Mouse (Mus musculus) neural tube, embryonic 11.5 days (tissue): ENCODE measurements around the gene Zfp595. TPM values are rescaled to one million over a fixed set of nuclear protein-coding genes. Genes with fewer than 3 reads are reported as not detected.
"Not testable (repeated sequence)": the region's sequence is repeated elsewhere in the genome, so short reads cannot be mapped to it uniquely, and the experiment has no call there.

Experiments used
- ATAC-seq: fragments of 200-750 bp; cut with Nextera tagmentation; 2 replicates; pipeline ENCODE4 v1.8.0; 2017; ENCODE audit warnings: moderate number of reproducible peaks, mild to moderate bottlenecking, moderate TSS enrichment, moderate library complexity; ENCODE audit not compliant: insufficient read depth, low FRiP score, low TSS enrichment
- DNase-seq: peaks from one replicate; pipeline ENCODE4 v3.0.0-alpha.2; 2015; ENCODE audit warnings: low spot score
- H3K27ac ChIP-seq: fragments of 300-500 bp; sonication (generic); 2 replicates; pipeline ENCODE4 v1.5.1; 2014; ENCODE audit warnings: low read depth, mild to moderate bottlenecking, low read length
- H3K27me3 ChIP-seq: fragments of 300-500 bp; sonication (generic); 2 replicates; pipeline ENCODE4 v1.6.1; 2014; ENCODE audit warnings: mild to moderate bottlenecking, low read length, mixed read lengths; ENCODE audit not compliant: control insufficient read depth, insufficient read depth
- H3K36me3 ChIP-seq: fragments of 300-500 bp; sonication (generic); 2 replicates; pipeline ENCODE4 v1.6.1; 2014; ENCODE audit warnings: mild to moderate bottlenecking, low read length, moderate library complexity, mixed read lengths; ENCODE audit not compliant: control insufficient read depth, insufficient read depth
- H3K4me1 ChIP-seq: fragments of 300-500 bp; sonication (generic); 2 replicates; pipeline ENCODE4 v1.6.1; 2014; ENCODE audit warnings: low read length, mixed read lengths; ENCODE audit not compliant: control insufficient read depth, insufficient read depth
- H3K4me2 ChIP-seq: fragments of 300-500 bp; sonication (generic); 2 replicates; pipeline ENCODE4 v1.6.1; 2014; ENCODE audit warnings: low read depth, mild to moderate bottlenecking, moderate library complexity
- H3K4me3 ChIP-seq: fragments of 300-500 bp; sonication (generic); 2 replicates; pipeline ENCODE4 v1.5.1; 2014; ENCODE audit warnings: low read depth, low read length
- H3K9ac ChIP-seq: fragments of 300-500 bp; sonication (generic); 2 replicates; pipeline ENCODE4 v1.6.1; 2014; ENCODE audit warnings: mild to moderate bottlenecking, low read length
- H3K9me3 ChIP-seq: fragments of 300-500 bp; sonication (generic); 2 replicates; pipeline ENCODE4 v1.6.1; 2016; ENCODE audit warnings: low read length; ENCODE audit not compliant: control insufficient read depth
- WGBS: fragments of 180-500 bp; shearing (Covaris S2); extraction: QIAGEN DNeasy Blood & Tissue Kit; methylation state at CpG from one replicate; pipeline ENCODE4 v1.1.7; 2014; 5-methylcytosine and 5-hydroxymethylcytosine counted together
- polyA plus RNA-seq: library from polyadenylated mRNA; unstranded; fragments of >200 nt; fragmentation: Nextera tagmentation; extraction: Ambion mirVana; gene quantifications from 2 replicates; pipeline ENCODE4 v1.2.1, GENCODE M21; 2014

The Zfp595 gene
- polyA plus RNA-seq, 1 experiment from 2014 or later, result 1.9 TPM

DNA sequence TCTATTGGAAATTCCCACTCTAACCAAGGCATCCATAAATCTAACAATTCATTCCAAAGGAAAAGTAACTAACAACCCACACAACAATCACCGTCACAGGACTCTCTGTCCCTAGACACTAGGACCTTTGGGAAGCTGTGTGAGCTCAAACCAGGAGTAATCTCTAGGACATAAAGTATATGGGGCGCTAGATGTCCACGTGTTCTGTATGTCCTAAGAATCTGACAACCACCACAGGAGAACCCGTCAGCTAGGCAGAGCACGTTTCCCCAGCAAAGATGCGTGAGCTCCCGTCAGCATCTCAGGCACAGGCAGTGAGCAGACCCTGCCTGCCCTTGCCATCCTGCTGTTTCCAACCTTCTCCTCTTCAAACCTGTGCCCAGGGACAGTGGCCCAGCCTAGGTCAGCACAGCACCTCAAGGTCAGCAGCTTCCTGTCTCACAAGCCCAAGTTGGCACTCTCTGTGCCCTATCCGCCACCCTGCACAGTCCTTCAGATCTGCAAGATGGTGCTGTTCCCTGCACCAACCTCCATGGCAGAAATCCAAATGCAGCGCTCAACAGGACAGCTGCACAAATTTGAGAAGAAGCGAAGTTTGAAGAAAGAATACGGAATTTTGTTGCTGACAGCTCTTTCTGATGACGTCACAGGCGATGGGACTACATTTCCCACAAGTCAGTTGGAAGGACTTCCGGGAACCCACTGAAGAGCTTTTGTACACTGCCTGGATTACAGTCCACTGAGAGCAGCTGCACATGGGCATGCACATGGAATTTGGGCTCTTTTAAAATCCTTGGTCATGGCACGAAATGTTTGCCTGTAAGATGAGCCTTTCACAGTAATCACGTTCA, 26.3 kb downstream of the Zfp595 start, which contains the start of gene Zfp457:
Gene Zfp457, minus strand, starts transcription at position 664 of the 851 bp plus-strand sequence.
- peak; percentile 99 for ATAC-seq
- 11% methylated on average over 16 of the region's 16 CpGs for WGBS
- peak; percentile 86 for DNase-seq
- Histone ChIP-seq H3K27me3 (no peaks in the 10 kb centered on the region), H3K36me3 (no peaks in the 10 kb centered on the region), H3K27ac (no peak within 1 kb of the TSS), H3K4me1 (no peaks in the 10 kb centered on the region), H3K9me3 (no peaks in the 10 kb centered on the region), H3K4me2 (peak within 1 kb of the TSS; percentile 77), H3K9ac (peak within 1 kb of the TSS; percentile 72), H3K4me3 (peak within 1 kb of the TSS; percentile 76)

GRCm38 (mm10) chr13:67278314-67278713, 54.1 kb downstream of the Zfp595 start, which contains the start of gene Zfp458:
Gene Zfp458, minus strand, starts transcription at chr13:67278466.
- ATAC-seq (no peak), DNase-seq (no peak)
- no peak within 1 kb of the TSS for H3K4me2 ChIP-seq
- H3K4me3 ChIP-seq, result no peak within 1 kb of the TSS
- H3K9me3 ChIP-seq, result no peaks in the 10 kb centered on the region
- H3K4me1 ChIP-seq, result no peaks in the 10 kb centered on the region
- no peaks in the 10 kb centered on the region for H3K36me3 ChIP-seq
- 52% methylated on average over 7 of the region's 7 CpGs for WGBS
- H3K27me3 ChIP-seq, result no peaks in the 10 kb centered on the region
- no peak within 1 kb of the TSS for H3K9ac ChIP-seq
- no peak within 1 kb of the TSS for H3K27ac ChIP-seq

GRCm38 (mm10) chr13:67269383-67270065, 62.8 kb downstream of the Zfp595 start:
- 63% methylated on average over 8 of the region's 9 CpGs for WGBS
- H3K27ac ChIP-seq, DNase-seq: not testable (repeated sequence)

DNA sequence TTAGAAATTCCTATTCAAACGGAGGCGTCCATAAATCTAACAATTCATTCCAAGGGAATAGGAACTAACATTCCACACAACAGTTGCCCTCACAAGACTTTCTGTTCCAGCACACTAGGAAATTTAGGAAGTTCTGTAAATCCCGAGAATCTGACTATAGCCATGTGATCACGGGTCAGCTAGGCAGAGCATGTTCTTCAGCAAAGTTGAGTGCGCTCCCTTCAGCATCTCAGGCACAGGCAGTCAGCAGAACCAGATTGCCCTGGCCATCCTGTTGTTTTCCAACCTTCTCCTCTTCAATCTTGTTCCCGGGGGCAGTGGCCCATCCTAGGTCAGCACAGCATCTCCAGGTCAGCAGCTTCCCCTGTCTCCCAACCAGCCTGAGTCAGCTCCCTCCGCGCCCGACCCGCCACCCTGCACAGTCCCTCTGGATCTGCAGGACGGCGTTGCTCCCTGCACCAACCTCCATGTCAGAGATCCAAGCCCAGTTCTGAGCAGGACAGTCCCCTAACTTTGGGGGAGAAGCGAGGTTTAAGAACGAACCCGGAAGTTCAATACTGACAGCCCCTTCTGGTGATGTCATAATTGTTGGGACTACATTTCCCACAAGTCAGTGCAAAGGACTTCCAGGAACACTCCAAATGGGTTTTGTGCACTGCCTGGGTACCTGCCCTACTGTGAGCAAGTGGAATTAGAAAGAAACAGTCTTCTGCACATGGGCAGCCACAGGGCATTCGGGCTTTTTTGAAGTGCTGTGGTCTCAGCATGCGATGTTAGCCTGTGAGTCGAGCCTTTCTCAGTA, 63.6 kb downstream of the Zfp595 start:
- H3K4me3 ChIP-seq, result peak overlapping the region; percentile 65
- H3K4me1 ChIP-seq, result no peaks in the 10 kb centered on the region
- peak overlapping the region; percentile 73 for H3K9ac ChIP-seq
- ATAC-seq (peak; percentile 98), DNase-seq (peak; percentile 60)
- no peak overlapping the region for H3K27ac ChIP-seq
- H3K36me3 ChIP-seq, result no peaks in the 10 kb centered on the region
- no peaks in the 10 kb centered on the region for H3K27me3 ChIP-seq
- 8% methylated on average over 18 of the region's 18 CpGs for WGBS
- peak overlapping the region; percentile 61 for H3K4me2 ChIP-seq
- no peaks in the 10 kb centered on the region for H3K9me3 ChIP-seq

More at GRCm38 (mm10) chr13:67269383-67270065, 62.8 kb downstream of the Zfp595 start:
- peak; percentile 71 for ATAC-seq
- Histone ChIP-seq H3K4me2 (peak overlapping the region; percentile 61), H3K4me3 (peak overlapping the region; percentile 65), H3K9ac (peak overlapping the region; percentile 73; the same call in 1 of the 2 replicates)
- not testable (repeated sequence) for H3K4me1 ChIP-seq, H3K36me3 ChIP-seq, H3K9me3 ChIP-seq, H3K27me3 ChIP-seq

Other genes starting within 250 kb of the Zfp595 start
- 7.5 and 8.2 TPM in 2 replicates for gene Zfp708, start 234.6 kb downstream of the Zfp595 start, polyA plus RNA-seq
- 2.0 and 2.5 TPM in 2 replicates for gene Gm28557, start 224.0 kb downstream of the Zfp595 start, polyA plus RNA-seq
- gene Rslcan18, start 216.3 kb downstream of the Zfp595 start, polyA plus RNA-seq, result 0.12 and 0.29 TPM in 2 replicates
- gene Zfp759, start 210.9 kb downstream of the Zfp595 start, polyA plus RNA-seq, result 2.2 and 2.4 TPM in 2 replicates
- 5.1 and 5.2 TPM in 2 replicates for gene Rsl1, start 159.4 kb downstream of the Zfp595 start, polyA plus RNA-seq
- gene Zfp455, start 138.1 kb downstream of the Zfp595 start, polyA plus RNA-seq, result 1.1 and 2.4 TPM in 2 replicates
- 1.9 and 4.0 TPM in 2 replicates for gene Zfp458, start 54.1 kb downstream of the Zfp595 start, polyA plus RNA-seq
- 0.19 and 0.58 TPM in 2 replicates for gene Zfp457, start 26.1 kb downstream of the Zfp595 start, polyA plus RNA-seq
- 0.68 and 1.1 TPM in 2 replicates for gene Gm28044, start 28.0 kb upstream of the Zfp595 start, polyA plus RNA-seq
- gene Zfp953, start 28.0 kb upstream of the Zfp595 start, polyA plus RNA-seq, result 0.82 and 1.3 TPM in 2 replicates
- gene Gm28041, start 43.2 kb upstream of the Zfp595 start, polyA plus RNA-seq, result not detected in 2 replicates
- gene Zfp456, start 43.2 kb upstream of the Zfp595 start, polyA plus RNA-seq, result 0.97 and 1.6 TPM in 2 replicates
- 2.4 and 3.2 TPM in 2 replicates for gene Zfp429, start 67.2 kb upstream of the Zfp595 start, polyA plus RNA-seq
- gene Zfp459, start 88.8 kb upstream of the Zfp595 start, polyA plus RNA-seq, result 0.22 and 1.2 TPM in 2 replicates
- gene Zfp874a, start 119.1 kb upstream of the Zfp595 start, polyA plus RNA-seq, result 6.3 and 7.9 TPM in 2 replicates
- 0.81 and 1.6 TPM in 2 replicates for gene Zfp874b, start 151.7 kb upstream of the Zfp595 start, polyA plus RNA-seq
- gene Zfp58, start 168.0 kb upstream of the Zfp595 start, polyA plus RNA-seq, result 15.7 and 17.7 TPM in 2 replicates
- gene Gm26965, start 193.6 kb upstream of the Zfp595 start, polyA plus RNA-seq, result not detected in 2 replicates
- 34.2 and 34.3 TPM in 2 replicates for gene Zfp87, start 193.6 kb upstream of the Zfp595 start, polyA plus RNA-seq
- gene Zfp748, start 221.3 kb upstream of the Zfp595 start, polyA plus RNA-seq, result 15.9 and 21.7 TPM in 2 replicates